Mouse (Mus musculus): ENCODE measurements around the gene Gas1. TPM values are rescaled to one million over a fixed set of nuclear protein-coding genes. Genes with fewer than 3 reads are reported as not detected.

The Gas1 gene
- total RNA-seq (2015; ENCODE audit: low replicate concordance), result not detected in 2 replicates
- not detected in 2 replicates for total RNA-seq (2017; ENCODE audit: low replicate concordance)

GRCm38 (mm10) chr13:60177106-60177796 is at the start of gene Gas1:
Gas1 (minus strand) TSS chr13:60177365.
- ATAC-seq (replicated peaks; ENCODE audit: low FRiP score, poor library complexity, severe bottlenecking), result no peak

DNA sequence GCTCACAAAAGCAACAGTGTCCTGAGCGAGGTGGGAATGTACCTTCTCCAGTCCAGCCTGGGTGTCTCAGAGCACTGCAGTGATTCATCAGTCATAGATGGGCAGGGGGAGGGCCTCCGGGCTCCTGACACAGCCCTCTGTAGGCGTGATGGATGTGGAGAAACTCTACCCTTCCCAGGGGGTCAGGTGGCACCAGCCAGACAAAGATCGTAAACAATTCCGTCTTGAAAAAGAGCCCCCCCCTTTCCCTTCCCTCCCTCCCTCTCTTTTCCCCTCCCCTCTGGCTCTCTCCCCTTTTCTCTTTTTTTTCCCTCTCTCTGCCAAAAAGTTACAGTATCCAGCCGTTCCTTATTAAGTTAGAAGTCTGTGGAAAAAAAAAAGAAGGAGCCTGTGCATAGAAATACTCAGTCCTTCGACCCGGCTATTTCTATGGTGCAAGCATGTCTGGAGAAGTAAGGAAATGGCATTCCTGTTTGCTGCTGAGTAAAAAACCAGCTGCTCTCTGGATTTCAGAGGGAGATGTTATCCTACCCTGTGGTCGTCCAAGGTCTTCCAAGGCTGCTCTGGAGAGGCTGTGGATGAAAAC is 49.2 kb upstream of the Gas1 start:
- no peak for ATAC-seq (replicated peaks; ENCODE audit: low FRiP score, poor library complexity, severe bottlenecking)

DNA sequence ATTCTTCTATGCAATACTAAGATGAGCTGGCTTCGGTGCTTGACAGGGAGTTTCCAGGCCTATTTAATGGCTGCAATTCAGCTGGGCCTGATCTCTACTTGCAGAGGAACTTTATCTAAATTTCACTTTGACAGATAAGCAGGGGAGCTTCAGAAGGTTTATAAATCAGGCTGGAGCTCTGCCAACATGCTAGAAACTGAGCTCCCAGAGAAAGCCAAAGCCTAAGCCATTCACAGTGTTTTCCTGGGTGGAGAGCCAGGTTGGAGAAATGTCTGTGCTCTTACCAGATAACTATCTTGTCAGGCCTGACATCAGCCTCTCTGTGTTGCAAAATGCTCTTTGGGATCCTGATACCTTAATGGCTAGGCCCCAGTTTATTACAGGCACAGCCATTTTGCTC is 48.6 kb upstream of the Gas1 start:
- no peak for ATAC-seq (replicated peaks; ENCODE audit: low FRiP score, poor library complexity, severe bottlenecking)

DNA sequence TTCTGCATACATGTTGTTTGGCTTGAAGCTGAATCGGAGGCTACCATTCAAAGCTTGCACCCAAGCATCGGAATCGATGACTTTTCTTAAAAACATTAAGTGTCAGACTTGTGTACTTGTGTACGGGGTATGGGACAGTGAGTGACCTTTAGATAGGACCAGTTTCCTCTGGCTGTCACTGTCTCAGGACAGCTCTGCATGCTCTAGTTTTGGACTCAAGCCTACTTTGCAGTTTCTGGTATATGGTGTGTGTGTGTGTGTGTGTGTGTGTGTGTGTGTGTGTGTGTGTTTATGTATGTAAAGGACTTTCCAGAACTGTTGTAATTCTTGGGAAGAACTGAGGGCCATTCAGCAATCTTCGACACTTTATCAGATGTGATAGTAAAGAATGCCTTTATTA is 48.1 kb upstream of the Gas1 start:
- no peak for ATAC-seq (replicated peaks; ENCODE audit: low FRiP score, poor library complexity, severe bottlenecking)

DNA sequence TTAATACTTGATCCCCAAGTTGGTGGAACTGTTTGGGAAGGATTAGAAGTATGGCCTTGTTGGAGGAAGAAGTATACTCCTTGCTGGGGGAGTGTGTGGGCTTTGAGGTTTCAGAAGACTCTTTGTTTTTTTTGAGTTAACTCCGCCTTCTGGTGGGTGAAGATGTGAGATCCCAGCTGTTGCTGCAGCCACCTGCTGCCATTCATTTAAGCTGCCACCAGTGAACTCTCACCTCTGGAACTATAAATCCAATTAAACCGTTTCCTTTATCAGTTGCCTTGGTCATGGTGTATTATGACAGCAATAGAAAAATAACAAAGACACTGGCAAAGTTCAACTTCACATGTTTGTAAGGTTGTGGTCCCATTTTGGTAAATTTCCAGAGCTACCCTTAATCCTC is 46.6 kb upstream of the Gas1 start:
- no peak for ATAC-seq (replicated peaks; ENCODE audit: low FRiP score, poor library complexity, severe bottlenecking)

DNA sequence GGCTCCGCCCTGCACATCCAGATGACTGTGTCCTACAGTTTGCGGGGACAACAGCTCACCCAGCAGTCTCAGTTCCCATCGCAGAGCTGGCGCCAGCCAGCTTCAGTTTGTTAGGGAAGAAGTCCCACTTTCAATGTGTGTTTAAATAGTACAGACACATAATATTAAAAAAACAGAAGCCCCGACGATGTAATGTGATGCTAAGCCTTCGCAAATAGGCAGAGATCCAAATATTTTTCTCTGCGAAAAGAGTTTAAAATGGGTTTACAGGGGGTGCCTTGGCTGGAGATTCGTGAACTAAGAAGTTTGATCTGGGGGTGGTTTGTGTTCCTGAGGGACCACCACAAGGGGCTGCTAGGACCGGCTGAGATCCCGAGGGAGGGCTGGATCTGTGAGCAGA is 45.2 kb upstream of the Gas1 start:
- ATAC-seq (replicated peaks; ENCODE audit: low FRiP score, poor library complexity, severe bottlenecking), result no peak

DNA sequence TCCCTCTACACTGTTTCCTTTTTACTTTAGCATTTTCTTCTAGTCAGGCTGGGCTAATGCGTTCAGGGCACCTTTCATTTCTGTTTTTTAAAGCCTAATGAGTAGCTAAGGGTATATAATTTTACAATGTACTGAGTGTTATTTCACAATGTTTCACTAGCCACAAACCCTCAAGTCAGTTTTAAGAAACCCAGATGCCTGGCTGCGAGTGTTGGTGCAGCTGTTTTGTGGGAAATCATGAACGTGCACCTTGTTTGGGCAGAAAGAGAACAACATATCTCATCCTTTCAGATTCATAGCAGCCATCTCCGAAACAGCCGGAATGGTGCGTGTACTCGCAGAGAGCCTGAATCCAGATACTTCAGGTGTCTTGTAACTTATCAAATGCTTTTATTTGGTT is 36.7 kb upstream of the Gas1 start:
- ATAC-seq (replicated peaks; ENCODE audit: low FRiP score, poor library complexity, severe bottlenecking), result no peak

DNA sequence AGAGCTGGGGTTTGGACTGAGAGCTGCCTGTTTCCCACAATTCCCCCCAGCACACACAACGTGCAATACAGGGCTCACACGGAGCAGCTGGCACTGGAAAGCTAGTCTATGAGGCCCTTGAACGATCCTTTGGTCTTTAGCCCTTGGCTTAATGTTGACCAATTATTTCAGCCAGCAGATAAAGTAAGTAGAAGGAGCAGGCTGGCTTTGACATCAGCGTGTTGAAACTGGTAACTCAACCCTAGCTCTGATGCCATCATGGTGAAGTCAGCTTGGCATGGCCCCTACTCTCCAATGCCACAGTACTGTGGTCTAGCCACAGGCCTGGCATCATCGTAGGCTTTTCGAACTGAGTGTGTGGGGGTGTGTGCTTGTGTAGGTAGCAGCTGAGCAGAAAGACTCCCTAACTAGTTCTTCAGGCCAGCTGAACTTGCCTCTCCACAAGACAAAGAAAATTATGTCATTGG is 30.0 kb upstream of the Gas1 start:
- no peak for ATAC-seq (replicated peaks; ENCODE audit: low FRiP score, poor library complexity, severe bottlenecking)

DNA sequence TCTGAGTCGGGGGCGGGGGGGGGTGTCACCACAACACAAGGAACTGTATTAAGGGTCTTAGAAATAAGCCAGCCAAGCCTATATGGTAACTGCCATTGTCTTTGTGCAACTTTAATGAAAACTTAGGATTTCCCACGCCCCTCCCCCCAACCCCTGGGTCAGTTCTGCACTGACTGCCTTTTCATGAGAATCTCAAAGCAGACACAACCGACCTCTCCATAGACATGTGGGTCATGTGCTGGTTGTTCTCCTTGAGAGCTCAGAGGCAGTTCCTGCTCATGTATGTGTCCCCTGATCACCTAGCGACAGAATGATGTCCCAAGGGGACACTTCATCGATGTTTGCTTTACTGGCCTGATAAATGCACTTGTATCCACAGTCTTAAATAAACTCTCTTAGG is 27.6 kb upstream of the Gas1 start:
- ATAC-seq (replicated peaks; ENCODE audit: low FRiP score, poor library complexity, severe bottlenecking), result no peak

DNA sequence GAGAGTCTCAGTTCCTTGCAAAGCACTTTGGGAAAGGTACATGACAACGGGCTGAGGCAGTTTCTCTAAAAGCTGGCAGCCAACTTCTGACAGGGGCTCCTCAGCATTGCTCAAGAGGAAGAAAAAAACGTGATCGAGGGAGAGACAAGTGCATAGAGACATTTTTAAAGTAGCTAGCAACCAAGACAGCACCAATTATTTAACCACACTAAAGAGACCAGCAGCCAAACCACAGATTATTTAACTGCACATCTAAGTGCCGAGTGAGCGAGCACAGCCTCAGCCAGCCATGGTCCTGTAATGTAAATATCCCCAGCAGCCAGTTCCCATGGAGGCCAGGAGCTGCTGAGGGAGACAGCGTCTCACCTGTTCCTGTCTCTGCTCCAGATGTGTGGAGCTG is 16.1 kb upstream of the Gas1 start:
- no peak for ATAC-seq (replicated peaks; ENCODE audit: low FRiP score, poor library complexity, severe bottlenecking)

DNA sequence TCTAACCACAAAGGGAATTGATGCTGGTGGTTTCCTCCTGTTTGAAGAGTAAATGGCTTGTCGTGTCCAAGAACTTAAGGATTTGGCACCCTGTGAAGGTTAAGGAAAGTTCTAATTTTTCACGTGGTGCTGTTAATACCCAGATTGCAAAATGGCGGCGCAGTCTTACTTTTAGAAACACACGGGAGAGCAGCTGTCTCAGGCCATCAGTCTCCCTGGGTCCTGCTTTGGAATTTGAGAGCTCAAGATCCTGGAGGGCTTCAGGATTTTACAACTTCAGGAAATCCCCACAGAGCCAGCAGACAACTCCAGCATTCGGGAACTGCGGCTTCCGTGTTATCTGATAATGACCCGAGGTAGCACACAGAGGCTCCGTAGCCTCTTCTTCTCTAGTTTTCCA is 12.8 kb upstream of the Gas1 start:
- no peak for ATAC-seq (replicated peaks; ENCODE audit: low FRiP score, poor library complexity, severe bottlenecking)

- ATAC-seq (replicated peaks; ENCODE audit: low FRiP score, poor library complexity, severe bottlenecking), result no peak
Measured at GRCm38 (mm10) chr13:60188952-60189351, 11.8 kb upstream of the Gas1 start.

DNA sequence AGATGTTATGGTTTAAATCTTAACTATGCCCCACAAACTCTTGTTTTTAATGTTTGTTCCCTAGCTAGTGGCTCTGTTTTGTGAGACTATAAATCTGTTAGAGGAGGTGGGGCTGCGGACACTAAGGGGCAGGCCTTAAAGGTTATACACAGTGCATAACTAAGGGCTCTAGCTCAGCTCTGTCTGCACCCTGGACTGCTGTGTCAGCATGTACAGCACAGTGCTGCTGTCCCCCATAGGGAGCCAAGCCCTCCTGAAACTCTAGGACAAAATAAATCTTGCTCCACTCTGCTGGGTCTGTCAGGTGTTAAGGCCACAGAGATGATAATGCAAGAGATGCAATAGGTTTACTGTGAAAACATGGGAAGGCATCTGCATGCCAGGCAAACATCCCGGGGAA is 10.1 kb upstream of the Gas1 start:
- ATAC-seq (replicated peaks; ENCODE audit: low FRiP score, poor library complexity, severe bottlenecking), result no peak

DNA sequence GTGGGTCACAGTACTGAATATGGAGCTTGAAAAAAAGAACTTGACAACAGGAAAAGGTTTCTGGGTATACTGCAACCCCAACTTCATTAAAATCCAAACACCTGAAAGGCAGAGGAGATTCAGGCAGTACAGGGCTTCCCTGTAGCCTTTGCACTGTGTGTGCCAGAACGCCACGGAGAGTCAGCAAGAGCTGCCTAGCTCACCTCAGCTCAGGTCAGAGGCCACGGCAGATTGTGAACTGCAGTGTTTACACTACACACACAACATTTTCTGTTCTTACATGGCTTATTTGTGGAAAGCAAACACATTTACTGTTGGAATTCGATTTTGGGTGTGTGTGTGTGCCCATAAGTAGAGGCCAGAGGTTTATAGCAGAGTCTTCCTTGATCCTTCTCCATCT is 5.2 kb upstream of the Gas1 start:
- no peak for ATAC-seq (replicated peaks; ENCODE audit: low FRiP score, poor library complexity, severe bottlenecking)

GRCm38 (mm10) chr13:60179641-60180040 is 2.5 kb upstream of the Gas1 start:
- no peak for ATAC-seq (replicated peaks; ENCODE audit: low FRiP score, poor library complexity, severe bottlenecking)

- ATAC-seq (replicated peaks; ENCODE audit: low FRiP score, poor library complexity, severe bottlenecking), result no peak
Measured at GRCm38 (mm10) chr13:60178416-60178815, 1.3 kb upstream of the Gas1 start.

DNA sequence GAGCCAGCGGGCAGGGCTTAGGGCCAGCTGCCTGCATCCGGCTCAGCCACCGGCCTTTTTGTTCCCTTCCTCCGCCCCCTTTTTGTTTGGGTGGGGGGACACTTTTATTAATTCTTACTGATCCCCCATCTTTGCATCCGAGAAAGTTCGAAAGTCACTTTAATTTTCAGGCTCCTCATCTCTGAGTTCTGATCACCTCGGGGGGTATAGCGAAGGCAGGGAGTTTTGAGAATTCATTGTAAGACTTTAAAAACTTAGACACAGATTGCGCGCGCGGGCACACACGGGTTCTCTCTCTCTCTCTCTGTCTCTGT is 589 bp upstream of the Gas1 start:
- ATAC-seq (replicated peaks; ENCODE audit: low FRiP score, poor library complexity, severe bottlenecking), result no peak

DNA sequence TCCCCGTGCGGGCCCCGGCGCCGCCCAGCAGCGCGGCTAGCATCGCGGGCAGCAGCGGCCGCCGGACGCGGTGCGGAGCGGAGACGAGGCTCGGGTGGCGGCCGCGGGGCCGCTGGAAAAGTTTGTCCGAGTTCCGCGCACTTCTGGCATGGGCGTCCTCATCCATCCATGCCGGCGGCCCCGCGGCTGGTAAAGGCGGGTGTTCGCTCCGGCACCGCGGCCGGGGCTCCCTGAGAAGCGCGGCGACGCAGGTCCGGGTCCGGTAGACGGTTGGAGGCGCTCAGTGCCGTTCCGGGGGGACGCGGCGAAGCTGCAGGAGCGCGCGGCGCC is 424 bp downstream of the Gas1 start:
- ATAC-seq (replicated peaks; ENCODE audit: low FRiP score, poor library complexity, severe bottlenecking), result no peak

- ATAC-seq (replicated peaks; ENCODE audit: low FRiP score, poor library complexity, severe bottlenecking), result no peak
Measured at GRCm38 (mm10) chr13:60176136-60176775, 909 bp downstream of the Gas1 start.

GRCm38 (mm10) chr13:60175490-60176135 is 1.6 kb downstream of the Gas1 start:
- ATAC-seq (replicated peaks; ENCODE audit: low FRiP score, poor library complexity, severe bottlenecking), result no peak

DNA sequence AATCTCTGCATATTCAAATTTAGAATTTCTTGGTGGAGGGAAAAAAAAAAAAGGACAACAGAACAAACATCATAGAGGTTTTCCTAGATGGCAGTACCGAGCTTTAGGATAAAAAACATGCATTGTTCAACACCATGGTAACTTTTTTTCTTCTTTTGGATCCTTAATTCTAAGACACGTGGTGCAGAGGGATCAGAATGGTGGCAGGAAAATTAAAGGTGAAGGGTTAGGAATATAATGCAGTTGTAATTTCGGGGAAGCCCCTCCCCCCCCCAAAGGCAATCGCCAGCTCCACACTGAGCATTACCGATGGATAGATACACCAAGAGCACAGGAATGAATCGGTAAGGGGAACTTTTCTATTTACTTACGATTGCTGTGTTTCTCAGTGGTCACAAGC is 2.2 kb downstream of the Gas1 start:
- ATAC-seq (replicated peaks; ENCODE audit: low FRiP score, poor library complexity, severe bottlenecking), result no peak
